Mouse (Mus musculus): Measurements from ENCODE around the gene Foxn3.

The Foxn3 gene

DNA sequence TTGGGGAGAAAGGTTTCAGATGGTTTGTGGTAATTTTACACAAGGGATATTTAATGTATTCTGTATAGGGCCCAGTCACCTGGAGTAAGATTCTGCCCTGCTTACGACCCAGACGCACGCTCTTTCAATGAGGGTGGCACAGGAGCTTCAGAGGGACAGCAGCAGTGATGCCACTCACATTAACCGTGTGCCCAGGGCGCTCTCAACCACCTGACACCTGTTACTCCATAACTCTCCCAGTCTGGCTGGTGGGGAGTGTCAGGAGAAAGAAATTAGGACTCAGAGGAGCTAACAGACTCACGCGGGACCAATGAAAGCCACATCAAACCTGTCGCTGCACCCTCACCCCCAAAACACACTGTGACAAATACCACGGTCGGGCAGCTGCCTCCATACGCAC, 209.7 kb downstream of the Foxn3 start:
- no peak for DNase-seq (ENCODE audit: low spot score in 2 of 2)

DNA sequence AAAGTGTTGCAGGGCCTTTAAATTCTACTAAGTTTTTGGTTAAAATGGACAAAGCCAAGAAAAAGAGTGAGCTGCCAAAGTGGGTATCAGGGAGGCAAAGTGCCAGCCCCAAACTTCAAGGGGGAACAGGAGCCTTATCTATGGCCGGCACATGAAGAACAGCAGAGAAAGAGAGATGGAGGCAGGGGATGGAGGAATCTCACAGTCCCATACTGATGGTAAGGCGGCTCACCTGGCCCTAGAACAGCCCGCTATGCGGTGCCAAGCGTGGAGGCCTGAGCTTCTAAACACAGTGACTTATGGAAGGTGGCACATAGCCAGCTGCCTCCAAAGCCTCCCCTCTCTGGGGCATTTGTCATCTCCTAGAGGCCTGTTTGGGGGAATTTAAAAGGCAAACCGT, 210.8 kb downstream of the Foxn3 start:
- DNase-seq (ENCODE audit: low spot score in 2 of 2): no peak

GRCm38 (mm10) chr12:99352136-99352535, 211.2 kb downstream of the Foxn3 start:
- DNase-seq (ENCODE audit: low spot score in 2 of 2): no peak

DNA sequence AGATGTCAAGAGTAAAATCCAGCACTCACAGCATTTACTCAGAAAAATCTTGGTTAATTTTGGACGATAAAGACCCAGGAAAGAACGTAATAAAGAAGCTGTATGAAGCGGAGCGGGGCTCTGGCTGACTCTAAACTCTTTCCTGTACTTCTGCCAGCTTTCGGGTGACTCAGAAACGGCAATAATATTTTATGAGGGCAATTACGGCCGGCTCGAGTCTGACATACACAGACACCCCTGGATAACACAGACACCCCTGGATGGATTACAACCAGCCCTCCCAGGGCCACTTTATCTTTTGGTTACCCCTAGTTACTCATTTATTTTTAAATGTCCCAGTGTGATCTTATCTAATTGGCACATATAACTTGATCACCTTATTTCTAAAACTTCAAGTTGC, 211.7 kb downstream of the Foxn3 start:
- no peak for DNase-seq (ENCODE audit: low spot score in 2 of 2)

DNA sequence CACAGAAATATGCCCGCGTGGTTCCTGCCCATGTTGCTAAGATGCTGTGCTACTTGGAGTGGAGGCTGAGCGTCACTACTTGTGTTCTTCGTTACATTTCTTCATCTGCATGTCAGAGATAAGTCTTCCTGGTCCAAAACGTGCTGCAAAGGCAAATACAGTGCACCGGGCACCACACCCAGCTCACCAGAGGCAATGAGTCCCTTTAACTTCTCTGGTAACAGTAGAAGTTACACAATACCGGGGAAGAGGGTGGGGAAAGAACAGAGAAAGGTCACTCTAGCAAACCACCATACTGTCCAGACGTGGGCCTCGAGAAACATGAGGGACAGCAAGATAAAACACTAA, 213.8 kb downstream of the Foxn3 start:
- DNase-seq (ENCODE audit: low spot score in 2 of 2): no peak

DNA sequence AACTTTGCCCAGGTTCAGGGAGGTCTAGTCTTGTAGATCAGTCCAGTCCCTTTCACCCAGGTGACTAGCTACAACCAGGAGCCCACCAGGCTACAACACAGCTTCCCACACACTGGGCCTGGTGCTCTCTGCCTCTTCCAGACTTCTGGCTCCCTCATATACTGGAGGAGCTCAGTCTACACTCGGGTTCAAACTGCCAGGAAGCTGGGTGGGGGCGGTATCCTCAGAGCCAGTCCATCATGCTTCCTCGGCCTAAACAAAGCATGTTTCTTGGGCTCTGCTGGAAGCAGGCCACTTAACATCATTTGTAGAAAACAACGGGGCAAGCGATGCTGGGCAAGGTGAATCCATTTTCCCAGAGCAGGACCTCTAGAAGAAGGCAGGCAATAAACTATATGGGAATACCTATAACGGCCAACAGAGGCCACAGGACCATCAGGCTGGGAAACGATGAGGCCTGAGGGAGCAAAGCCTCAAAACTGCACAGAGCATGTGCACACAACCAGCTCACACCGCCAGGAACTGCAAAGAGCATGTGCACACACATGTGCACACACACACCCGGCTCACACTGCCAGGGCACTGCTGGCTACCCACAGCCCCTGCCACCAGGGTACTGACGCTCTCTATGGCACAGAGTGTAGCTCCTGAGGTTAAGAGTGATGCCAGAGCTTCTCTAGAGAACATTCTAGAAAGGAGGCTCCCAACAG, 214.3 kb downstream of the Foxn3 start:
- DNase-seq (ENCODE audit: low spot score in 2 of 2): no peak

DNA sequence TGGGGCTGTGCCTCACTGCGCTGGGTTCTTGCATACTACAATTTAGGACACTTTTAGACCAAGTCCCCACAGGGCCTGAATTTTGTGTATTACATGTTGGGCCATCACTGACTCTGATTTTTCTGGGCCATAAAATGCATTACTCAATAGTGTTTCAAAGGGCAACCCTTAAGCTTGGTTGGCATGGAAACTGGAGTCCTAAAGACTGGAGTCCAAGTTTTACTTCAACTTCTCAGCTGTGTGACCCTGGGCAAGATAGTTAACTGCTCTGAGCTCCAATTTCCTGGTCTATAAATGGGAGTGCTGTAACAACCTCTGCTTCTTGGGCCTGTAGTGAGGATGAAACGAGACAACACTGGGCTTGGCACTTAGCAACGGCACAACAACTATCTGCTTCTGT, 215.9 kb downstream of the Foxn3 start:
- no peak for DNase-seq (ENCODE audit: low spot score in 2 of 2)

- DNase-seq (ENCODE audit: low spot score in 2 of 2): no peak
Observed at GRCm38 (mm10) chr12:99346982-99347381, 216.4 kb downstream of the Foxn3 start.

- no peak for DNase-seq (ENCODE audit: low spot score in 2 of 2)
Observed at GRCm38 (mm10) chr12:99345323-99345722, 218.1 kb downstream of the Foxn3 start.

DNA sequence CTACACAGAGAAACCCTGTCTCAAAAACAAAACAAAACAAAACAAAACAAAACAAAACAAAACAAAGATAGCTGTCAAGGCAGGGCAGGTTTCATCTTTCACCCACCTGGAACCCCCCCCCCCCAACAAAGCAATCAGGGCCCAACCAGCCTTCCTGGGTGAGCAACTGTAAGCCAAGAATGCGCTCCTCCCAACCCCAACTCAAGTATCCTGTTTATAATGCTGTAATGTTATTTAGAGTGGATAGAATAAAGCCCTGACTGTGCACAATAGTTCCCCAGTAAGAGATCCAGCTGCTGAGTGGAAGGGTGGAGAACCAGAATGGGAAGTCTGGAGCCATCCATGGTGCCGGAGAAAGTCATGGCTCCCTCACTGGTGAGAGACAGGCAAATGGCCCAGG, 220.0 kb downstream of the Foxn3 start:
- DNase-seq (ENCODE audit: low spot score in 2 of 2): no peak

DNA sequence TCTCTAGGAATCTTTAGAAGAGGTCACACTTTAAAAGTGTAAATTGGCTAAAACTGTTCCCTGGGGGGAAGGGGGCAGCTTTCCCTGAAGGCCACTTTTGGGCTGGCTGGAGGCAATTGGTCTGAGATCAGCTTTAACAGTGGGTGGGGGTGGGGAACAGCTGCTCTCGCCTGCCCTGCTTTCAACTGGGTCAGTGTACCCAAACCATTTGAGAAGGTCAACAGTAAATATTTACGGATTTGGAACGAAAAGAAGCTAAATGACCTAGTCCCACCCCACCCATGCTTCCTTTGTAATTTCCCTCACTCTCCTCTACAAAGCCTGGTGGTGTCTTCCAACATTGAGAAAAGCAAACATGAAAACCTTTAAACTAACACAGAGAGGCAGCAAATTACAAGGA, 221.2 kb downstream of the Foxn3 start:
- DNase-seq (ENCODE audit: low spot score in 2 of 2): no peak

DNA sequence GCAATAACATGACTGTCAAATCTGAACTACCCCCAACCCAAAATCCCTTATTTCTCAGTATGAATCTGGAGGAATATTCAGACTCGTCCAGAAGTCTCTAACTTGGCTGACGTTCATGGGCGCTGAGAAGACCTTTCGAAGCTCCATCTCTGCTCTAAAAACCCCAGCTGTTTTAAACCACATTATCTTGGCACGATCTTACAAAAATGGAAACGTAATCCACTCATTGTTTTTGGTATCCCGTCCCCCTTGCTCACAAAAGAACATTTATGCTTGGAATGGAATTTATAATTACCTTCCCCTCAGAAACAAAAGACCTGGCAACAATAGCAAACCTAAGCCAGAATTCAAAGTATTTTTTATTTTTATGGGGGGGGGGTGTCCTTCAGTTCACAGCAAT, 221.6 kb downstream of the Foxn3 start:
- no peak for DNase-seq (ENCODE audit: low spot score in 2 of 2)

GRCm38 (mm10) chr12:99340418-99341182, 222.8 kb downstream of the Foxn3 start:
- DNase-seq (ENCODE audit: low spot score in 2 of 2): no peak

DNA sequence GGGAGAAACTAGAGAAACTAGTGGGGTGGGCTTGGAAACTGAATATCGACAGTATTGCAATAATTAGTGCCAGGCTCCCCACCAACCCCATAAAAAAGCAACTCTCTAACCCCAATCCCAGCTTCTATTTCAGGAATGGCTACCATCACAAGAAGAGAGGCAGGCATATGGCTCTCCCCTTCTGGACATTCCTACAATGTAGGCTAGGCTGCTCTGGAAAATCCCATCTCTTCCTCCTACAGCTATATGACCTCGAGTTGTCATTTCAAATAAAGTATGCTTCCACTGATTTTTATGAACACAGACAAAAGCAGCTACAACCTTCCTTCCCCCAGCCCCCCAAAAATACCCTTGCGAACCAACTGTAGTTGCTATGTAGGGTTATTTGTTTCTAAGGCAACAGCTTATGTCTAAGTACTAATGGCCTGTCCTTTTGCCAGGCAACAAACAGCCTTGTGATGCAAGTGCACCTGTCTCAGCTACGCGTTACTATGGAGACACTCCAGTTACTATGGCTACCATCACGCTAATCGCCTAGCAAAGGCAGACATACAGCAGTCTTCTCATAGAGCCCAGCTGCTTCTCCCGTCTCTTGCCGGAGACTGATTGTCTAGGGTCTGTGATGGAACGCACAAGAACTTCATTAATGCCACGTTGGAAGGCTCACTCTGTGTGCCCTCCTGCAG, 223.6 kb downstream of the Foxn3 start:
- DNase-seq (ENCODE audit: low spot score in 2 of 2): peak; percentile 55 to 79

GRCm38 (mm10) chr12:99338754-99339153, 224.6 kb downstream of the Foxn3 start:
- DNase-seq (ENCODE audit: low spot score in 2 of 2): no peak

DNA sequence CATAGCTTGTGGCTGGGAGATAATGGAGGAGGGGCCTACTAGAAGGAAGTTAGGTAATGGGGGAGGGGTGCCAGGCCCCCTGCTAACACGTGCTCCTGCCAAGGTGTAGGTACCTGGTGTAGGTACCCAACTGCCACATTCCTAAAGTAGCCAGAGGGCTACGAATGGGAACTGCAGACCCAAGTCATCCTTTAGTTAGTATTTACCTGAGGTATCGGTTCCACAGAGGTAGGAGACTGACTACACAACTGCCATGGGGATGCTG, 226.3 kb downstream of the Foxn3 start:
- DNase-seq (ENCODE audit: low spot score in 2 of 2): no peak

- DNase-seq (ENCODE audit: low spot score in 2 of 2): peak; percentile 16 to 32
Observed at GRCm38 (mm10) chr12:99336349-99337170, 226.8 kb downstream of the Foxn3 start.

DNA sequence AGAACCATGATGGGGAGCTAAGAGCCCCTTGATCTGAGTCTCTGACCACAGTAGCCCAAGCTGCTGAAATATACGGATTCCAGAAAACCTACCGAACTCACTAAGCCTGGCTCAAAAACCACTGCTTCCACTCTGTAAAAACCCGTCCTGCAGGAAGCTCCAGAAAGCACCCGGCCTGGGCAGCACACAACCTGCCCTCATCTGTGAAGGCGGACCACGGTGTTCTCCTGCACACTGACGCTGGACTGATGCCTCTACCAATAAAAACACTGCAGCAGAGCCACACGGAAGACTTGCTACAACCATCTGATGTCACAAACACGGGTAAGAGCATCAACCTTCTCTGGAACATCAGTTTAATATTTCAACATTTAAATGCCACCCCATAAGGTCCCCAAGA, 227.8 kb downstream of the Foxn3 start:
- no peak for DNase-seq (ENCODE audit: low spot score in 2 of 2)

DNA sequence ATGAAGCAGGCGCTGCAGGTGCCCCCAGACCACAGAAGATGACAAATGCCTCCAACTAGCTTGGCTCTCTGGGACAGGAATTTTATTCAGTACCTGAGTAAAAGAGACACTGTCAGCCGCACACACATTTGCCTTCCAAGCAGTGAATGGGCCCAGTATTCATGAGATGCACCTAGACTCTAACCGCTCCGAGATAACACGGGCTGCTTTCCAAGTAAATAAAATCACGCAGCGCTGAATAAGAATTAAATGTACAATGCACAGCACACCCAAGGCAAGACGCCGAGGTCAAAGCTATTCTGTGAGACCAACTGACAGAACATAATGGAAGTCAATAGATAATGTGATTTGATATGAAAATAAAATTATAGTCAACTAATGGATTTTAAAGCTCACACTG, 229.4 kb downstream of the Foxn3 start:
- DNase-seq (ENCODE audit: low spot score in 2 of 2): no peak

DNA sequence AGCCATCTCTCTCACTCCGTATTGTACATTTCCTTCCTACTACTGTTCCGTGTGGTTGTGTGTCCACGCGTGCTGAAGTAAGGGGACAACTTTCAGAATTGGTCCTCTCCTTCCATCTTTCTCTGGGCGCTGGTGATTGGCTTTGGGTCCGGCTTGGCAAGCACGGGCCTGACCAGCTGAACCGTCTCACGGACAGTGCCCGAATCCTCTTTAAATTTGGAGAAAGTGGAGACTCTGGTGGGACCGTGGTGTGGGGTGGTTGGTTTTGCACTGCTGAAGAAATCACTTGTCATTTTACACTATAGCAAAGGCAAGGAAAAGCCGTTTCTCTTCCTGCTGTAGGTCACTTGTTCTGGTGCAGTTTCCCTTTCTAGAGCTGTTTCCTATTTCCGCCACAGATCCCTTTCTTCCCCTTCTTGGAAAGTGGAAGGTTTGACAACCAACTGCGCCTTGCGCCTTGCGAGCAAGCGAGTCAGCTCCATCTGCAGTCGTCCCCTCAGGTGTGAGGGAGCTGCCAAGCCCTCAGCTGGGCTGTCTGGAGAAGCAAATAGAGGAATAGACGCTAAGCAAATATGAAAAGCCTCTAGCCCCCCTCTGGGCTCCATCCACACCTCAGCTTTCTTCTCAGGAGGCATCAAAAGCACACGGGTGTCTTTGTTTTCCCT, 229.9 kb downstream of the Foxn3 start:
- no peak for DNase-seq (ENCODE audit: low spot score in 2 of 2)

- DNase-seq (ENCODE audit: low spot score in 2 of 2): no peak
Observed at GRCm38 (mm10) chr12:99332144-99332807, 231.1 kb downstream of the Foxn3 start.
